Mouse (Mus musculus) liver, embryonic 14.5 days (tissue): ENCODE measurements around the gene Cpa5.

Experiments used
- CTCF ChIP-seq: IDR thresholded peaks from 2 replicates; pipeline ENCODE4 v1.5.1; 2016; ENCODE audit warnings: antibody characterized with exemption, low read depth, control low read depth
- EP300 ChIP-seq: IDR thresholded peaks from 2 replicates; pipeline ENCODE4 v1.6.1; 2016; ENCODE audit warnings: antibody characterized with exemption, low read depth

GRCm38 (mm10) chr6:30654402-30654859 lies 43.6 kb downstream of the Cpa5 start:
- TF ChIP-seq CTCF (no peak), EP300 (no peak)
